Comparison of ENCODE assay signal across 26 mouse cellular contexts in the genomic region with DNA sequence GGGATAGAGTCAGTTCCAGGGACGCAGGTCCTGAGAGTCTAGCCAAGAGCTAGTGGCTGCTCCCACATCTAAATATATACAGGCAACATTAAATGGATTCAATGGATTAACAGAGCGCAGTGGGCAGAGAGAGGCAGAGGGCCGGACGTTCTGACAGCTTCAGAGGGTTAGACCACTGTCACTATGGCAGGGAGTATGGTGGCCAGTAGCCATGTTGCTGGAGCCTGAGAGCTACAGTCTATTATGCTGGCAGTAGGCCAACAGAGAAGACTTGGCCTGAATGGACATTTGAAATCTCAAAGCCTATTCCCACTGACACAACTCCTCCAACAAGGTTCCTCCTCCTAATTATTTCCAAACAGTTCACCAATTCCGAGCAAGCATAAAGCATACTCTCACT.
"Had no signal": no experiment of that assay in that cellular context is flagged by ENCODE, and none has a peak within 500 bp of the region (broad histone marks: within the 10 kb centered on the region; RNA-seq: fewer than 3 reads in every experiment).

No protein-coding gene starts in this region.

- H3K4me2 ChIP-seq: heart, embryonic 12.5 days; hindbrain, embryonic 12.5 days; hindbrain, embryonic 15.5 days; intestine, embryonic 15.5 days; limb, embryonic 12.5 days; liver, embryonic 11.5 days; liver, embryonic 13.5 days had no signal

- H3K9ac ChIP-seq: heart, embryonic 12.5 days; hindbrain, embryonic 12.5 days; hindbrain, embryonic 15.5 days; intestine, embryonic 15.5 days; limb, embryonic 12.5 days; liver, embryonic 13.5 days had no signal

- DNase-seq: gastrocnemius, adult 2 months; gastrocnemius, postnatal 10 days; gastrocnemius, postnatal 25 days; heart, adult 18-20 months; heart, postnatal 10 days; heart, postnatal 4 days; kidney, adult 18-20 months; kidney, adult 8-10 months; kidney, postnatal 10 days; kidney, postnatal 25 days; kidney, postnatal 4 days; liver; liver, embryonic 13.5 days had no signal

- H3K36me3 ChIP-seq: heart, embryonic 10.5 days; heart, embryonic 12.5 days; hindbrain, embryonic 10.5 days; hindbrain, embryonic 12.5 days; hindbrain, embryonic 15.5 days; intestine, embryonic 15.5 days; limb, embryonic 10.5 days; limb, embryonic 12.5 days; liver, embryonic 13.5 days had no signal

- H3K4me3 ChIP-seq: gastrocnemius, adult 2 months; heart, embryonic 10.5 days; heart, embryonic 12.5 days; hindbrain, embryonic 10.5 days; hindbrain, embryonic 12.5 days; hindbrain, embryonic 15.5 days; intestine, embryonic 15.5 days; layer of hippocampus, adult 2 months; left cerebral cortex, adult 2 months; limb, embryonic 10.5 days; limb, embryonic 12.5 days; liver, embryonic 13.5 days had no signal

- ATAC-seq: inflammation-experienced regulatory T-cells, adult 6 months; intestine, embryonic 15.5 days; intestine, postnatal 0 days had no signal

- H3K27me3 ChIP-seq: heart, embryonic 12.5 days; hindbrain, embryonic 12.5 days; hindbrain, embryonic 15.5 days; intestine, embryonic 15.5 days; limb, embryonic 12.5 days; liver, embryonic 13.5 days had no signal

- H3K9me3 ChIP-seq: heart, embryonic 10.5 days; heart, embryonic 12.5 days; hindbrain, embryonic 10.5 days; hindbrain, embryonic 12.5 days; hindbrain, embryonic 15.5 days; intestine, embryonic 15.5 days; limb, embryonic 10.5 days; limb, embryonic 12.5 days; liver, embryonic 13.5 days had no signal

- H3K4me1 ChIP-seq: heart, embryonic 10.5 days; heart, embryonic 12.5 days; hindbrain, embryonic 10.5 days; hindbrain, embryonic 12.5 days; hindbrain, embryonic 15.5 days; intestine, embryonic 15.5 days; limb, embryonic 10.5 days; limb, embryonic 12.5 days; liver, embryonic 13.5 days had no signal

- H3K27ac ChIP-seq: gastrocnemius, adult 2 months; heart, embryonic 10.5 days; hindbrain, embryonic 10.5 days; hindbrain, embryonic 12.5 days; hindbrain, embryonic 15.5 days; intestine, embryonic 15.5 days; layer of hippocampus, adult 2 months; left cerebral cortex, adult 2 months; limb, embryonic 10.5 days; limb, embryonic 12.5 days; liver, embryonic 13.5 days had no signal
